Mouse (Mus musculus) lung, postnatal 0 days (tissue): ENCODE data around the gene Hoxb3.

Experiments used
- CTCF ChIP-seq: IDR thresholded peaks from 2 replicates; pipeline ENCODE4 v1.5.1; 2016; ENCODE audit warnings: antibody characterized with exemption, mild to moderate bottlenecking
- EP300 ChIP-seq: IDR thresholded peaks from 2 replicates; pipeline ENCODE4 v1.6.1; 2016; ENCODE audit warnings: antibody characterized with exemption, mild to moderate bottlenecking, control low read depth

GRCm38 (mm10) chr11:96338957-96339855, 16.1 kb downstream of the Hoxb3 start:
- no peak for TF ChIP-seq CTCF
- no peak for TF ChIP-seq EP300
